Comparison of ENCODE assay signal across 12 mouse cellular contexts in genomic region chr6:22423070-22423980, GRCm38 (mm10).
DNase-seq lines count a peak whose midpoint lies in the region; ATAC-seq and TF ChIP-seq lines count a peak whose summit lies in the region.
"Had no signal": no experiment of that assay in that cellular context is flagged by ENCODE, and none has a peak within 500 bp of the region (broad histone marks: within the 10 kb centered on the region; RNA-seq: fewer than 3 reads in every experiment).

No protein-coding gene starts in this region.

- no peaks in the 10 kb centered on the region for H3K27me3 ChIP-seq in liver, adult 2 months (ENCODE audit: control insufficient read depth, insufficient read depth, low read length)
- H3K27me3 ChIP-seq in intestine, postnatal 0 days (replicated peaks; ENCODE audit: control insufficient read depth, insufficient read depth, low read length), result no peaks in the 10 kb centered on the region
- H3K27me3 ChIP-seq in stomach, postnatal 0 days (ENCODE audit: control insufficient read depth, insufficient read depth, low read length), result no peaks in the 10 kb centered on the region
- H3K27me3 ChIP-seq in hindbrain, postnatal 0 days (ENCODE audit: insufficient read depth, low read length), result no peaks in the 10 kb centered on the region

- H3K4me3 ChIP-seq in liver, adult 2 months (ENCODE audit: insufficient read depth, low read depth, low read length), result no peak overlapping the region
- H3K4me3 ChIP-seq in intestine, postnatal 0 days (ENCODE audit: low read depth, low read length), result no peak overlapping the region
- no peak overlapping the region for H3K4me3 ChIP-seq in stomach, postnatal 0 days (ENCODE audit: low read depth, low read length)
- H3K4me3 ChIP-seq in hindbrain, postnatal 0 days (ENCODE audit: low read length), result no peak overlapping the region
- H3K4me3 ChIP-seq: gastrocnemius, adult 2 months had no signal

- H3K9me3 ChIP-seq in intestine, postnatal 0 days (ENCODE audit: control insufficient read depth), result no peaks in the 10 kb centered on the region
- no peaks in the 10 kb centered on the region for H3K9me3 ChIP-seq in stomach, postnatal 0 days (ENCODE audit: control insufficient read depth, low read length)
- H3K9me3 ChIP-seq in hindbrain, postnatal 0 days (ENCODE audit: low read length), result no peaks in the 10 kb centered on the region

- 57% methylated on average over 9 of the region's 9 CpGs for WGBS in liver, adult 2 months
- WGBS in intestine, postnatal 0 days, result 41% methylated on average over 9 of the region's 9 CpGs
- 57% methylated on average over 9 of the region's 9 CpGs for WGBS in stomach, postnatal 0 days
- WGBS in hindbrain, postnatal 0 days, result 86% methylated on average over 9 of the region's 9 CpGs

- no peak for TF ChIP-seq EP300 in stomach, postnatal 0 days (optimal IDR thresholded peaks at IDR 0.05)

- TF ChIP-seq POLR2A in liver, adult 2 months (IDR thresholded peaks at IDR 0.05; ENCODE audit: extremely low read depth, insufficient read depth, low read length), result no peak

- no peak for TF ChIP-seq CTCF in liver, adult 2 months (IDR thresholded peaks at IDR 0.05; ENCODE audit: low read depth, low read length)
- TF ChIP-seq CTCF in intestine, postnatal 0 days (IDR thresholded peaks at IDR 0.05; ENCODE audit: low read depth), result no peak
- TF ChIP-seq CTCF in stomach, postnatal 0 days (IDR thresholded peaks at IDR 0.05; ENCODE audit: low read depth), result no peak
- no peak for TF ChIP-seq CTCF in hindbrain, postnatal 0 days (IDR thresholded peaks at IDR 0.05; ENCODE audit: low read depth)

- no peak overlapping the region for H3K27ac ChIP-seq in liver, adult 2 months (replicated peaks; ENCODE audit: insufficient read depth, low read depth, low read length)
- no peak overlapping the region for H3K27ac ChIP-seq in intestine, postnatal 0 days (ENCODE audit: low read depth, low read length)
- no peak overlapping the region for H3K27ac ChIP-seq in stomach, postnatal 0 days (replicated peaks)
- no peak overlapping the region for H3K27ac ChIP-seq in hindbrain, postnatal 0 days
- H3K27ac ChIP-seq: gastrocnemius, adult 2 months had no signal

- ATAC-seq in intestine, postnatal 0 days, result peak; percentile 28; the same call in 1 of the 2 replicates
- ATAC-seq in stomach, postnatal 0 days (ENCODE audit: low FRiP score, low TSS enrichment), result peak; percentile 47; the same call in 1 of the 2 replicates
- ATAC-seq in hindbrain, postnatal 0 days, result no peak

- H3K9ac ChIP-seq in liver, adult 2 months (ENCODE audit: low read depth, low read length), result no peak overlapping the region
- no peak overlapping the region for H3K9ac ChIP-seq in intestine, postnatal 0 days (ENCODE audit: low read depth, low read length)
- H3K9ac ChIP-seq in stomach, postnatal 0 days (ENCODE audit: low read length), result no peak overlapping the region
- no peak overlapping the region for H3K9ac ChIP-seq in hindbrain, postnatal 0 days (replicated peaks; ENCODE audit: low read length)

- peak; percentile 72 for DNase-seq in liver, adult 2 months (ENCODE audit: extremely low read depth, low read depth, low spot score)
- no peak for DNase-seq in liver
- peak; percentile 36 for DNase-seq in T-cell, adult 2 months (ENCODE audit: low spot score)
- no peak for DNase-seq in stomach, postnatal 0 days (ENCODE audit: low spot score)
- DNase-seq in right cerebral cortex, postnatal 10 days (ENCODE audit: low spot score in 2 of 2), result no peak
- no peak for DNase-seq in testis, postnatal 14 days (ENCODE audit: low spot score)
- no peak for DNase-seq in hindbrain, postnatal 0 days (ENCODE audit: low spot score)
- DNase-seq: adrenal gland, postnatal 36 days; cerebellum, postnatal 10 days; gastrocnemius, adult 2 months; left cerebral cortex, postnatal 4 days had no signal

- H3K36me3 ChIP-seq in liver, adult 2 months (ENCODE audit: control insufficient read depth, insufficient read depth, low read length), result no peaks in the 10 kb centered on the region
- no peaks in the 10 kb centered on the region for H3K36me3 ChIP-seq in intestine, postnatal 0 days (ENCODE audit: control insufficient read depth, insufficient read depth)
- no peaks in the 10 kb centered on the region for H3K36me3 ChIP-seq in stomach, postnatal 0 days (ENCODE audit: control insufficient read depth, insufficient read depth, low read length)
- no peaks in the 10 kb centered on the region for H3K36me3 ChIP-seq in hindbrain, postnatal 0 days (ENCODE audit: insufficient read depth, low read length)

- no peaks in the 10 kb centered on the region for H3K79me2 ChIP-seq in liver, adult 2 months (ENCODE audit: control insufficient read depth, insufficient read depth, low read length)

- no peak overlapping the region for H3K4me2 ChIP-seq in intestine, postnatal 0 days (replicated peaks; ENCODE audit: low read depth)
- no peak overlapping the region for H3K4me2 ChIP-seq in stomach, postnatal 0 days (replicated peaks; ENCODE audit: low read depth)
- H3K4me2 ChIP-seq in hindbrain, postnatal 0 days (ENCODE audit: low read depth, low read length), result no peak overlapping the region

- H3K4me1 ChIP-seq in liver, adult 2 months (ENCODE audit: control insufficient read depth, insufficient read depth, low read length), result peaks cover 4% of the 10 kb centered on the region; the same call in 1 of the 2 replicates
- H3K4me1 ChIP-seq in intestine, postnatal 0 days (replicated peaks; ENCODE audit: control insufficient read depth, insufficient read depth, low read length), result no peaks in the 10 kb centered on the region
- no peaks in the 10 kb centered on the region for H3K4me1 ChIP-seq in stomach, postnatal 0 days (replicated peaks; ENCODE audit: control insufficient read depth, insufficient read depth)
- no peaks in the 10 kb centered on the region for H3K4me1 ChIP-seq in hindbrain, postnatal 0 days (ENCODE audit: insufficient read depth, low read length)

Comparison
In these comparisons a context has a peak if more than half of its experiments do, and no peak if none do; other contexts are left out.
1. DNase-seq: peak in liver, adult 2 months (single experiment) and T-cell, adult 2 months (single experiment); none in liver (single experiment), stomach, postnatal 0 days (single experiment), right cerebral cortex, postnatal 10 days (0 of 2), testis, postnatal 14 days (single experiment) and hindbrain, postnatal 0 days (single experiment).